Mouse (Mus musculus) left cerebral cortex, adult 2 months (tissue): ENCODE measurements at regions not wholly inside any gene's neighbourhood (a gene's known extent, or its start where the extent isn't known, plus 50 kb on each side); places are given as distances from the start of the nearest gene placed in this dataset.

ENCODE experiments used
- DNase-seq, 2 experiments: peaks; one replicate each; pipeline ENCODE4 v3.0.0; 2021 to 2022; ENCODE audit warnings: low spot score in 2 of 2, mixed read lengths in 1 of 2; ENCODE audit errors: extremely low spot score in 1 of 2
- H3K27ac ChIP-seq: fragments of 200-600 bp; 2 replicates; pipeline ENCODE4 v1.8.1; 2022
- H3K4me3 ChIP-seq: fragments of 200-600 bp; 2 replicates; pipeline ENCODE4 v1.8.1; 2022
- CTCF ChIP-seq: fragments of 200-600 bp; IDR thresholded peaks from 2 replicates; pipeline ENCODE4 v1.8.1; 2022; ENCODE audit warnings: antibody characterized with exemption, mild to moderate bottlenecking, moderate library complexity
- intact Hi-C: fragments of 180-260 bp; cut with DNase I; formaldehyde crosslinking; loops from one replicate; pipeline ENCODE4 v1.15.1; 2025

DNA sequence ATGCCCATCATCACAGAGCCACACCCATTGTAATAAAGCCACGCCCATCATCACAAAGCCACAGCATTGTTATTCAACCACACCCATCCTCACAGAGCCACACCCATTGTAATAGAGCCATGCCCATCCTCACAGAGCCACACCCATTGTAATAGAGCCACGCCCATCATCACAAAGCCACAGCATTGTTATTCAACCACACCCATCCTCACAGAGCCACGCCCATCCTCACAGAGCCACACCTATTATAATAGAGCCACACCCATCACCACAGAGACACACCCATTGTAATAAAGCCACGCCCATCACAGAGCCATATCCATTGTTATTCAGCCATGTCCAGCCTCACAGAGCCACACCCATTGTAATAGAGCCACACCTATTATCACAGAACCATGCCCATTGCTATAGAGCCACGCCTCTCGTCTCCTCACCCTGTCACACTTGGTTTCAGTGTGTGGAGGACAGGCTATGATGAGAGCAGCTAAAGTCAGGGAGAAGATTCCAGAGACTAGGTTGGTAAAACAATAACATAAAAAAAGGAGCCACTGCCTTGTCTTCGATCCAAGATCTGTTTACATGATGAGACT lies 85.6 kb downstream of the Gxylt1 start:
- no peak for TF ChIP-seq CTCF
- Histone ChIP-seq H3K27ac (no peak overlapping the region), H3K4me3 (no peak overlapping the region)
- no peak for DNase-seq
- intact Hi-C loops = no loop called here

GRCm38 (mm10) chr15:93176221-93176620 lies 98.8 kb downstream of the Gxylt1 start:
- intact Hi-C loops = no loop called here
- DNase-seq = no peak
- TF ChIP-seq CTCF = no peak
- no peak overlapping the region for H3K27ac ChIP-seq
- H3K4me3 ChIP-seq = no peak overlapping the region

- no peak for TF ChIP-seq CTCF
- intact Hi-C loops = no loop called here
- no peak for DNase-seq
- no peak overlapping the region for H3K4me3 ChIP-seq
- H3K27ac ChIP-seq = no peak overlapping the region
These were observed 106.2 kb downstream of the Gxylt1 start for GRCm38 (mm10) chr15:93168784-93169183.

DNA sequence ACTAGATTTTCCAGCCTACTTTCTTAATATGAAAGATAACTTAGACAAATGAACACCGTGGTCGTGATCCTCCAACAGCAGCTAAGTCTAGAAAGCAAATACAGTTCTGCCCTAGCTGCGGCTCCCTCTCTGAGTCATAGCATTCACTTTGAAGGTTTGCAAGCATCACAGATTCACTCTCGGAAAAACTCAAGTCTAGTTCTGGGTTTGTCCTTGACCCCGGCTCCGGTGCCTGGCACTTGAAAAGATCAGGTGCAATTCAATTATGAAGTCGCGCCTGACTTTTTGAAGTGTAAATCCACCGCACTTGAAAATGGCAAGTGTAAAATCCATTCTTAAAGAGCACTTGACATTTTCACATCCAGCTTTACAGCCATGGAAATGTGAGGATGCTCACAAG lies 107.5 kb downstream of the Gxylt1 start:
- no peak for DNase-seq
- Histone ChIP-seq H3K4me3 (no peak overlapping the region), H3K27ac (no peak overlapping the region)
- no peak for TF ChIP-seq CTCF
- intact Hi-C loops = no loop called here

GRCm38 (mm10) chr15:93161924-93162910 lies 112.8 kb downstream of the Gxylt1 start:
- Histone ChIP-seq H3K4me3 (no peak overlapping the region), H3K27ac (no peak overlapping the region)
- intact Hi-C loops = no loop called here
- no peak for TF ChIP-seq CTCF
- DNase-seq = no peak

GRCm38 (mm10) chr15:93161329-93161728 lies 113.7 kb downstream of the Gxylt1 start:
- no peak overlapping the region for H3K4me3 ChIP-seq
- no peak for TF ChIP-seq CTCF
- H3K27ac ChIP-seq = no peak overlapping the region
- DNase-seq = no peak
- intact Hi-C loops = no loop called here

- intact Hi-C loops = no loop called here
- Histone ChIP-seq H3K4me3 (no peak overlapping the region), H3K27ac (no peak overlapping the region)
- DNase-seq = no peak
- no peak for TF ChIP-seq CTCF
These were observed 119.2 kb downstream of the Gxylt1 start for GRCm38 (mm10) chr15:93155756-93156155.

GRCm38 (mm10) chr15:93154022-93154421 lies 121.0 kb downstream of the Gxylt1 start:
- Histone ChIP-seq H3K4me3 (no peak overlapping the region), H3K27ac (no peak overlapping the region)
- no peak for DNase-seq
- intact Hi-C loops = no loop called here
- TF ChIP-seq CTCF = peak; percentile 37

DNA sequence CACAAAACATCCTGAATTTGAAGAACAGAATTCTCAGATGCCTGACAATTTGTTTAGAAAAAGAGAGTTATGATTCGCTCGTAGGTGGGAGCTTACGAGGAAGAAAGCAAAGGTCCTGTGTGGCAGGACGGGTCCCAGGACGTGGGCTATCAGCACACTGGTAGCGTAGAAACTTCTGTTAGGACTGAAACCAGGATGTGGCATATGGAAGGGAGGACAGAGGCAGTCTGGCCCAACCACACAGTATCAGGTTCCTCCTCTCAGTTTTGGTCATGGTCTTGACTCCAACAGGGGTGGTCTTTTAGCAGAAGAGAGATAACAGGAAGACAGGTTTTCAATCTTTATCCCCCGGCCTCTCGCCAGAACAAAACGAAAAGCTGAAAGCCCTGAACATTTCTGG lies 130.1 kb downstream of the Gxylt1 start:
- Histone ChIP-seq H3K27ac (no peak overlapping the region), H3K4me3 (no peak overlapping the region)
- no peak for TF ChIP-seq CTCF
- no peak for DNase-seq
- intact Hi-C loops = no loop called here

DNA sequence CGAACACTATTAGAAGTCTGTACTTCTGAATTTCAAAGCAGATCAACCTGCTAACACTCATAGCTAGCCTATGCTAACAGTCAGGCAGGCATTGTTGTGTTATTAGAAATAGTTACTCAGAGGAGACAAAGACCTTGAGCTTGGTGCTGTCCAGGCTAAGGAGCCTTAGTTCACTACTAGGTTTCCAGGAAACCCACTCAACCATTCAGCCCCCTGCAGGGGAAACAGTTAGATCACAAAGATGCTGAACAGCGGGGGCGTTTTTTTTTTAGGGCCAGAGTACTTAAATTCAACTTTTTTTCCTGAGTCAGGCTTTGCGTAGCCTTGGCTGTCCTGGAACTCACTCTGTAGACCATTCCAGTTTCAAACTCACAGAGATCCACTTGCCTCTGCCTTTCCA lies 130.7 kb downstream of the Gxylt1 start:
- intact Hi-C loops = no loop called here
- no peak overlapping the region for H3K4me3 ChIP-seq
- DNase-seq = no peak
- no peak overlapping the region for H3K27ac ChIP-seq
- TF ChIP-seq CTCF = no peak

DNA sequence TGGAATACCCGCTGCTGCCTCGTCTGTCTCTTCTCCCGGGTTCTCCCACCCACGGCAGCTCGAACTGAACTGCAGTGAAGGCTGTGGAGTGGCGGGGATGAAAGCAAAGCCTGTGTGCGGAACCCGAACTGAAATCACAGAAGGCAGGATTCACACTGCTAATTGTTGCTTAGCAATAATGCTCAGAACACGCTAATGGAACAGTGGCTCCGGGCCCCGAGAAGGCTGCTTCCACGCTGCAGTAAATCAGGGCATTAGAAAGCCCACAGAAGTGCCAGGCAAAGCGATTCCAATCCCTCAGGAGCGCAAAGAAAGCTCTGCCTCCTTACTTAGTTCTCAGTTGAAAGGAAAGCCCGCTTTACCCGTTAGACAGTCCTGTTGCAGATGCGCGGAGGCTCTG lies 141.6 kb downstream of the Gxylt1 start:
- Histone ChIP-seq H3K27ac (peak overlapping the region; percentile 67; the same call in 1 of the 2 replicates), H3K4me3 (peak overlapping the region; percentile 46)
- TF ChIP-seq CTCF = no peak
- DNase-seq = peak; percentile 31 to 55
- intact Hi-C loops = no loop called here

- no peak for DNase-seq
- intact Hi-C loops = no loop called here
- TF ChIP-seq CTCF = no peak
- Histone ChIP-seq H3K4me3 (no peak overlapping the region), H3K27ac (no peak overlapping the region)
These were observed 143.9 kb downstream of the Gxylt1 start for GRCm38 (mm10) chr15:93131056-93131455.
